Mouse (Mus musculus) mouse embryonic stem cell (cell line): ENCODE measurements around the gene Vmn2r10.
"Not testable (repeated sequence)": the region's sequence is repeated elsewhere in the genome, so short reads cannot be mapped to it uniquely, and the experiment has no call there.

Experiments used
- in situ Hi-C, 2 experiments: fragments of 300-500 bp; cut with MboI; formaldehyde crosslinking; loops; 1 replicate in 1 of 2; 3 replicates in 1 of 2; pipeline ENCODE4 v1.14.3; 2019 to 2020; ENCODE audit warnings: low sequenced_read_pairs in 2 of 2, low pct_unique_long_range_greater_than_20kb in 1 of 2, mixed read lengths in 1 of 2; ENCODE audit not compliant: unreplicated experiment in 1 of 2

The Vmn2r10 gene

GRCm38 (mm10) chr5:109006427-109006826 lies at the start of gene Vmn2r10:
TSS of gene Vmn2r10 (minus strand) at chr5:109006527.
- in situ Hi-C loops = not testable (repeated sequence)

- in situ Hi-C loops = no loop called here
Measured at GRCm38 (mm10) chr5:109055286-109055685, 49.0 kb upstream of the Vmn2r10 start.

- in situ Hi-C loops = no loop called here
Measured at GRCm38 (mm10) chr5:109032591-109032990, 26.3 kb upstream of the Vmn2r10 start.

- in situ Hi-C loops = no loop called here
Measured at GRCm38 (mm10) chr5:108988924-108989323, 17.4 kb downstream of the Vmn2r10 start.
